Mouse (Mus musculus) brain, embryonic 14.5 days (tissue): ENCODE results near the gene Klhdc4.

Experiments used
- CTCF ChIP-seq: fragments of 200-500 bp; IDR thresholded peaks from 2 replicates; pipeline ENCODE4 v1.5.1; 2012; ENCODE audit warnings: inconsistent platforms, mild to moderate bottlenecking, moderate library complexity, borderline replicate concordance; ENCODE audit not compliant: insufficient read depth, insufficient read length; ENCODE audit errors: extremely low read depth
- POLR2A ChIP-seq: fragments of 200-500 bp; IDR thresholded peaks from 2 replicates; pipeline ENCODE4 v1.6.1; 2012; ENCODE audit warnings: mild to moderate bottlenecking, inconsistent platforms, borderline replicate concordance; ENCODE audit not compliant: poor library complexity, insufficient read depth, insufficient read length, severe bottlenecking; ENCODE audit errors: extremely low read depth

GRCm38 (mm10) chr8:121856071-121856746 is 26.8 kb upstream of the Klhdc4 start:
- TF ChIP-seq CTCF (no peak), POLR2A (no peak)
